Mouse (Mus musculus) spleen, adult 2 months (tissue): ENCODE data around the gene Cdh4. TPM values are rescaled to one million over a fixed set of nuclear protein-coding genes. Genes with fewer than 3 reads are reported as not detected.

ENCODE experiments used
- DNase-seq, 2 experiments: peaks; one replicate each; pipeline versions ENCODE4 v3.0.0 to v3.0.0-alpha.2; 2012 to 2021; ENCODE audit warnings: low spot score in 2 of 2, low read depth in 1 of 2
- H3K27ac ChIP-seq: fragments of 200-500 bp; 2 replicates; pipeline ENCODE4 v1.5.1; 2012; ENCODE audit warnings: low read length, inconsistent platforms; ENCODE audit not compliant: insufficient read depth
- H3K27me3 ChIP-seq: fragments of 200-500 bp; 2 replicates; pipeline ENCODE4 v1.6.1; 2012; ENCODE audit warnings: mild to moderate bottlenecking, moderate library complexity, low read length, inconsistent platforms; ENCODE audit not compliant: control insufficient read depth, insufficient read depth
- H3K36me3 ChIP-seq: fragments of 200-500 bp; 2 replicates; pipeline ENCODE4 v1.6.1; 2012; ENCODE audit warnings: mild to moderate bottlenecking, low read length, inconsistent platforms; ENCODE audit not compliant: control insufficient read depth, insufficient read depth
- H3K4me1 ChIP-seq: fragments of 200-500 bp; 2 replicates; pipeline ENCODE4 v1.6.1; 2011; ENCODE audit warnings: inconsistent platforms; ENCODE audit not compliant: control insufficient read depth, insufficient read depth, insufficient read length
- H3K4me3 ChIP-seq: fragments of 200-500 bp; 2 replicates; pipeline ENCODE4 v1.5.1; 2011; ENCODE audit warnings: mild to moderate bottlenecking, inconsistent platforms; ENCODE audit not compliant: insufficient read depth, insufficient read length; ENCODE audit errors: extremely low read depth
- CTCF ChIP-seq: fragments of 200-500 bp; IDR thresholded peaks from 2 replicates; pipeline ENCODE4 v1.5.1; 2011; ENCODE audit warnings: mild to moderate bottlenecking, inconsistent platforms; ENCODE audit not compliant: insufficient read depth, insufficient read length, insufficient replicate concordance; ENCODE audit errors: extremely low read depth
- POLR2A ChIP-seq: fragments of 200-500 bp; IDR thresholded peaks from 2 replicates; pipeline ENCODE4 v1.6.1; 2011; ENCODE audit warnings: low read depth, low read length, inconsistent platforms
- WGBS: fragments of 180-500 bp; shearing (Covaris S2); methylation state at CpG from one replicate; pipeline ENCODE4 v1.1.7; 2018; 5-methylcytosine and 5-hydroxymethylcytosine counted together
- polyA plus RNA-seq: library from polyadenylated mRNA; depleted of rRNA; stranded (reverse); fragments of >200 nt; gene quantifications from 2 replicates; pipeline ENCODE4 v1.2.3, GENCODE M21; 2012

Gene Cdh4
- polyA plus RNA-seq, 1 experiment: 1.0 TPM

- Histone ChIP-seq H3K4me1 (no peaks in the 10 kb centered on the region), H3K27me3 (no peaks in the 10 kb centered on the region), H3K27ac (no peak overlapping the region), H3K4me3 (no peak overlapping the region), H3K36me3 (no peaks in the 10 kb centered on the region)
- no peak for DNase-seq
- WGBS: 89% methylated on average over 1 of the region's 1 CpGs
- no peak for TF ChIP-seq CTCF
- no peak for TF ChIP-seq POLR2A
Observed at GRCm38 (mm10) chr2:179494276-179494675, 52.0 kb downstream of the Cdh4 start.

GRCm38 (mm10) chr2:179510439-179510838 is 68.2 kb downstream of the Cdh4 start:
- Histone ChIP-seq H3K4me1 (no peaks in the 10 kb centered on the region), H3K4me3 (no peak overlapping the region), H3K36me3 (no peaks in the 10 kb centered on the region), H3K27me3 (no peaks in the 10 kb centered on the region), H3K27ac (no peak overlapping the region)
- TF ChIP-seq POLR2A: no peak
- WGBS: 93% methylated on average over 16 of the region's 16 CpGs
- no peak for DNase-seq

GRCm38 (mm10) chr2:179516559-179516958 is 74.3 kb downstream of the Cdh4 start:
- Histone ChIP-seq H3K36me3 (no peaks in the 10 kb centered on the region), H3K4me1 (no peaks in the 10 kb centered on the region), H3K27ac (no peak overlapping the region), H3K4me3 (no peak overlapping the region), H3K27me3 (no peaks in the 10 kb centered on the region)
- WGBS: 82% methylated on average over 9 of the region's 9 CpGs
- DNase-seq: no peak
- TF ChIP-seq CTCF (no peak), POLR2A (no peak)

- WGBS: 64% methylated on average over 14 of the region's 14 CpGs
- TF ChIP-seq POLR2A (no peak), CTCF (no peak)
- H3K27ac ChIP-seq: no peak overlapping the region
Observed at GRCm38 (mm10) chr2:179518456-179519032, 76.3 kb downstream of the Cdh4 start.

GRCm38 (mm10) chr2:179519161-179519560 is 76.9 kb downstream of the Cdh4 start:
- Histone ChIP-seq H3K27ac (no peak overlapping the region), H3K4me1 (no peaks in the 10 kb centered on the region), H3K27me3 (no peaks in the 10 kb centered on the region), H3K4me3 (no peak overlapping the region), H3K36me3 (no peaks in the 10 kb centered on the region)
- DNase-seq: no peak
- WGBS: 90% methylated on average over 7 of the region's 7 CpGs
- TF ChIP-seq POLR2A: no peak
- TF ChIP-seq CTCF: no peak

More at GRCm38 (mm10) chr2:179518456-179519032, 76.3 kb downstream of the Cdh4 start:
- no peak for DNase-seq
- no peaks in the 10 kb centered on the region for H3K4me1 ChIP-seq
- no peaks in the 10 kb centered on the region for H3K36me3 ChIP-seq
- no peaks in the 10 kb centered on the region for H3K27me3 ChIP-seq
- no peak overlapping the region for H3K4me3 ChIP-seq

- no peak for DNase-seq
- 74% methylated on average over 7 of the region's 7 CpGs for WGBS
- H3K36me3 ChIP-seq: no peaks in the 10 kb centered on the region
Observed at GRCm38 (mm10) chr2:179519931-179520330, 77.7 kb downstream of the Cdh4 start.

GRCm38 (mm10) chr2:179520941-179521340 is 78.7 kb downstream of the Cdh4 start:
- Histone ChIP-seq H3K36me3 (no peaks in the 10 kb centered on the region), H3K4me1 (no peaks in the 10 kb centered on the region), H3K27me3 (no peaks in the 10 kb centered on the region), H3K4me3 (no peak overlapping the region), H3K27ac (no peak overlapping the region)
- DNase-seq: no peak
- no peak for TF ChIP-seq POLR2A
- TF ChIP-seq CTCF: no peak
- 83% methylated on average over 6 of the region's 6 CpGs for WGBS

More at GRCm38 (mm10) chr2:179519931-179520330, 77.7 kb downstream of the Cdh4 start:
- no peaks in the 10 kb centered on the region for H3K27me3 ChIP-seq
- no peaks in the 10 kb centered on the region for H3K4me1 ChIP-seq
- TF ChIP-seq CTCF (no peak), POLR2A (no peak)
- H3K4me3 ChIP-seq: no peak overlapping the region
- H3K27ac ChIP-seq: no peak overlapping the region
